Mouse (Mus musculus) heart, embryonic 11.5 days (tissue): ENCODE measurements around the gene Ccdc155. TPM values are rescaled to one million over a fixed set of nuclear protein-coding genes. Genes with fewer than 3 reads are reported as not detected.

ENCODE experiments used
- ATAC-seq: fragments of 200-750 bp; cut with Nextera tagmentation; replicated peaks from 2 replicates; pipeline ENCODE4 v1.8.0; 2017; ENCODE audit warnings: moderate library complexity; ENCODE audit not compliant: insufficient number of reproducible peaks, low FRiP score, low TSS enrichment
- H3K27ac ChIP-seq: fragments of 300-500 bp; sonication (generic); 2 replicates; pipeline ENCODE4 v1.5.1; 2014; ENCODE audit warnings: mild to moderate bottlenecking, low read depth, low read length
- H3K27me3 ChIP-seq: fragments of 300-500 bp; sonication (generic); 2 replicates; pipeline ENCODE4 v1.6.1; 2014; ENCODE audit warnings: mild to moderate bottlenecking, low read length, mixed read lengths; ENCODE audit not compliant: control insufficient read depth, insufficient read depth
- H3K36me3 ChIP-seq: fragments of 300-500 bp; sonication (generic); 2 replicates; pipeline ENCODE4 v1.6.1; 2014; ENCODE audit warnings: mild to moderate bottlenecking, low read length, moderate library complexity, mixed read lengths; ENCODE audit not compliant: control insufficient read depth, insufficient read depth
- H3K4me1 ChIP-seq: fragments of 300-500 bp; sonication (generic); 2 replicates; pipeline ENCODE4 v1.6.1; 2014; ENCODE audit warnings: low read length; ENCODE audit not compliant: control insufficient read depth, insufficient read depth
- H3K4me2 ChIP-seq: fragments of 300-500 bp; sonication (generic); 2 replicates; pipeline ENCODE4 v1.6.1; 2014; ENCODE audit warnings: mild to moderate bottlenecking, moderate library complexity
- H3K4me3 ChIP-seq: fragments of 300-500 bp; sonication (generic); 2 replicates; pipeline ENCODE4 v1.5.1; 2014; ENCODE audit warnings: low read depth, low read length
- H3K9ac ChIP-seq: fragments of 300-500 bp; sonication (generic); 2 replicates; pipeline ENCODE4 v1.6.1; 2014; ENCODE audit warnings: mild to moderate bottlenecking, low read depth, low read length, moderate library complexity
- H3K9me3 ChIP-seq: fragments of 300-500 bp; sonication (generic); replicated peaks from 2 replicates; pipeline ENCODE4 v1.6.1; 2016; ENCODE audit warnings: low read length; ENCODE audit not compliant: control insufficient read depth
- WGBS: fragments of 180-500 bp; shearing (Covaris S2); extraction: QIAGEN DNeasy Blood & Tissue Kit; methylation state at CpG from one replicate; pipeline ENCODE4 v1.1.7; 2014; ENCODE audit not compliant: insufficient replicate concordance; 5-methylcytosine and 5-hydroxymethylcytosine counted together
- microRNA-seq: library from miRNA; unstranded; fragments of <30 nt; microRNA quantifications from one replicate; pipeline ENCODE4, GENCODE M21; 2016; ENCODE audit warnings: borderline number of aligned reads
- polyA plus RNA-seq: library from polyadenylated mRNA; unstranded; fragments of >200 nt; fragmentation: Nextera tagmentation; extraction: Ambion mirVana; gene quantifications from 2 replicates; pipeline ENCODE4 v1.2.1, GENCODE M21; 2014

Gene Ccdc155
- polyA plus RNA-seq, 1 experiment from 2014 or later, result 0.70 TPM

DNA sequence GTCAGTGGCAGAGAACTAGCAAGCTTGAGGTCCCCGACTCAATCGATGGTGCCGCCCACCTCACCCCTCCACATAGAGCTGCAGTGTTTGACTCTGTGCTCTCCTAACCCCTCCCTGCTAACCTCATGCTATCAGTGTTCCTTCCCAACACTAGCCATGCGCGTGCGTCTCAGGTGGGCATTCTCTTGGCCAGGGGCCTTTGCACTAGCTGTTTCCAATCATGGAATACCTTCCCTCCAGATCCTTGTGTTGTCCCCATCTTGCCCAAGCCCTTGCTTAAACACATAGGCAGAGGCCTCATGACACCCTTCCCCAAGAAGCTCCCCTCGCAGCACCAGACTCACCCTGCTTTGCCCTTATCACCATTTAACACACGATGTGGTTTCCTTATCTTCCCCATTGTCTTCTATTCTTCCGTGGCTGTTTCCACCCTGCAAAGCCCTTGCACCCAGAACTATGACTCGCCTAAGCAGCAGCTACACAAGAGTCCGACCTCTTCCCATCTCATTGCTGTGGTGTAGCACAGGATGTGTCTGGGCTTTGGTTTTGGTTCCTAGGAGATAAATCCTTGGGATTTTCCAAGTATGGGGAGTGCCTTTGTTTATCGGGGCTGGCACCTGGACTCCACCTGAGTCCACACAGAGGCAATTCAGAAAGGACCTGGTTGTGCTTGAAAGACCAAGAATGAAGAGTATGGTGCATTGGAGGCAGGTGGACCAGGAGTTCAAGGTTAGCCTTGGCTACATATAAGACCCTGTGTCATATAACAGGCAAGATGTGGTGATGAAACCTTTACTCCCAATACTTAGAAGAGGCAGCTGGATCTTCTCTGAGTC, 67.3 kb downstream of the Ccdc155 start:
- Histone ChIP-seq H3K4me3 (no peak overlapping the region), H3K9ac (0 out of 2 replicates have a peak overlapping the region, but pooled peaks have one; percentile 7), H3K9me3 (no peaks in the 10 kb centered on the region), H3K4me1 (peaks cover 8% of the 10 kb centered on the region), H3K4me2 (peak overlapping the region; percentile 88), H3K36me3 (no peaks in the 10 kb centered on the region), H3K27ac (peak overlapping the region; percentile 74), H3K27me3 (peaks cover 4% of the 10 kb centered on the region; the same call in 1 of the 2 replicates)
- 57% methylated on average over 12 of the region's 12 CpGs for WGBS
- peak; percentile 58 for ATAC-seq

DNA sequence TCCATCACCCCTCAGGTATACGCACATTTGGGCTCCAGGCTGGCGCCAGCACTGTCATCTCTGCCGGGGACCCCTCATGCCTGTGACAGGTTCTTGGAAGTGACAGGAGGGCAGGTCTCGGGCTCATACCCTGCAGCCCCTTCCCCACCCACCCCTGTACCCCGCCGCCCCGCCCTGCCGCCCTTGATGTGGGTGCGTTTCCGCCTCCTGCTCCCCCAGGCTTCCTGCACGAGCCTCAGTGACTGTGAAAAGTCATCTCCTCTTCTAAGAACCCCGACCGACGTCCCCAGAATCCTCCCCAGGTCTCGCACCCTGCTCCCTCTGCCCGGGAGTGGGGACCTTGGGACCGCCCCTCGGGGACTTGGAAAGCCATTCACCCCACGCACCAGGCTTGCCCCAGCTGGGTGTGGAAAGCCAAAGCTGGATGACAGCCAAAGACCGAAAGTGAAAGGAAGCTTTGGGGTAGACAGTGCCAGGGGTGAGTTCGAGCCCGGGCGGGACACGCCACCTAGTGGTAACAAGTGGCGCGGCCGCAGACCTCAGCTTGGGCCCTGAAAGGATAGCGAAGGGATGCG, 68.6 kb downstream of the Ccdc155 start, which contains the start of the genes Gm45713 and Flt3l:
TSS of gene Gm45713 (minus strand) at position 239 of the 575 bp plus-strand sequence.
TSS of gene Flt3l (minus strand) at position 440 of the 575 bp plus-strand sequence.
- peak within 1 kb of the TSS; percentile 71 for H3K4me3 ChIP-seq
- peak within 1 kb of the TSS; percentile 77 for H3K27ac ChIP-seq
- WGBS, result 2% methylated on average over 29 of the region's 29 CpGs
- peak; percentile 71 for ATAC-seq
- H3K27me3 ChIP-seq, result peaks cover 4% of the 10 kb centered on the region; the same call in 1 of the 2 replicates
- H3K4me2 ChIP-seq, result peak within 1 kb of the TSS; percentile 88
- H3K9ac ChIP-seq, result peak within 1 kb of the TSS; percentile 80
- H3K36me3 ChIP-seq, result no peaks in the 10 kb centered on the region
- H3K4me1 ChIP-seq, result peaks cover 11% of the 10 kb centered on the region
- no peaks in the 10 kb centered on the region for H3K9me3 ChIP-seq

DNA sequence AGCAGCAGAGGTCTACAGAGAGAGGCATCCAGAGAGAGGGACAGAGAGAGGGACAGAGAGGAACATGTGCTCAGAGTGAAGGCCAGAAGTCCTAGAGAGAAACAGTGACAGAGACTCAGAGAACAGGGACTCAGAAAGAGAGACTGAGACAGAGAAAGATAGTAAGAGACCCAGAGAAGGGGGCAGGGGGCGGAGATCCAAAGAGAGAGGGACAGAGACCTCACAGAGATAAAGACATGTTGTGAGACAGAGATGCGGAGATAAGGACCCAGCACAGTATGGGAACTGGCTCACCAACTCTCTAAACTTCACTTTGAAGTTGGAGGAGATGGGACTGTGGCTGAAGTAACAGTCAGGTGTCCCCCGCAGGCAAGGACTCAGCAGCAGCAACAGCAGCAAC, 69.3 kb downstream of the Ccdc155 start:
- no peak for ATAC-seq
- H3K4me3 ChIP-seq, result peak overlapping the region; percentile 71
- H3K27me3 ChIP-seq, result peaks cover 4% of the 10 kb centered on the region; the same call in 1 of the 2 replicates
- peak overlapping the region; percentile 80 for H3K9ac ChIP-seq
- peaks cover 11% of the 10 kb centered on the region for H3K4me1 ChIP-seq
- 68% methylated on average over 3 of the region's 3 CpGs for WGBS
- H3K4me2 ChIP-seq, result peak overlapping the region; percentile 88
- H3K36me3 ChIP-seq, result no peaks in the 10 kb centered on the region
- peak overlapping the region; percentile 77 for H3K27ac ChIP-seq
- H3K9me3 ChIP-seq, result no peaks in the 10 kb centered on the region

DNA sequence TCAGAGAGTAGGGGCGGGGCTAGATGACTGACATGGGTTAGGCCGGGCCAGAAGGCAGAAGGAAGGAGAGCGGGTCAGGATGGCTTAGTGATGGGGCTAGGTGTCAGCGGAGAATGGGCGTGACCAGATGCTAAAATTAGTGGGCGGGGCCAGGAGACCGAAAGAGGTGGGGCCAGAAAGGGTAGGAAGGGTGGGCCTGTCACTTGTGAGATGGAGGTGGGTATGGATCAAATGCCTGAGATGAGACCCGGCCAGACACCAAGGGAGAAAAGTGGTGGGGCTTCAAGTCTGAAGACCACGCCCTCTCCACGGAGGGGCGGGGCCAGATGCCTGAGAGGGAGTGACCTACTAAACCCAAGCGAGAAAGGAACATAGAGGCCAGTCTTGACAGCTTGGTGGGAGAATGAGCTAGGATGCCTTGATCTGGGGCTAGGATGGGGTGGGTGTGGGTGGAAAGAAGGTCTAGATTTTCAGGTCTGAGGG, 70.1 kb downstream of the Ccdc155 start:
- Histone ChIP-seq H3K4me3 (no peak overlapping the region), H3K27me3 (peaks cover 4% of the 10 kb centered on the region; the same call in 1 of the 2 replicates), H3K9me3 (no peaks in the 10 kb centered on the region), H3K36me3 (no peaks in the 10 kb centered on the region), H3K4me2 (peak overlapping the region; percentile 88), H3K4me1 (peaks cover 14% of the 10 kb centered on the region), H3K9ac (no peak overlapping the region), H3K27ac (peak overlapping the region; percentile 77; the same call in 1 of the 2 replicates)
- peak; percentile 32 for ATAC-seq
- 7% methylated on average over 12 of the region's 12 CpGs for WGBS

Small RNA genes within 50 kb of the gene (microRNA-seq; reads per million reads assigned to microRNA genes)
- not detected for gene Mir7055

Other genes starting within 250 kb of the Ccdc155 start
- 10.0 and 10.5 TPM in 2 replicates for gene Cpt1c, start 230.0 kb downstream of the Ccdc155 start, polyA plus RNA-seq
- 179 and 194 TPM in 2 replicates for gene Prmt1, start 218.3 kb downstream of the Ccdc155 start, polyA plus RNA-seq
- 57.3 and 61.4 TPM in 2 replicates for gene Irf3, start 207.2 kb downstream of the Ccdc155 start, polyA plus RNA-seq
- 41.0 and 43.2 TPM in 2 replicates for gene Bcl2l12, start 206.2 kb downstream of the Ccdc155 start, polyA plus RNA-seq
- gene Scaf1, start 188.5 kb downstream of the Ccdc155 start, polyA plus RNA-seq, result 37.9 and 42.5 TPM in 2 replicates
- 74.4 and 76.1 TPM in 2 replicates for gene Rras, start 186.9 kb downstream of the Ccdc155 start, polyA plus RNA-seq
- gene Prr12, start 152.0 kb downstream of the Ccdc155 start, polyA plus RNA-seq, result 7.9 and 12.1 TPM in 2 replicates
- 54.2 and 58.9 TPM in 2 replicates for gene Nosip, start 142.5 kb downstream of the Ccdc155 start, polyA plus RNA-seq
- 11.7 and 13.3 TPM in 2 replicates for gene Prrg2, start 142.2 kb downstream of the Ccdc155 start, polyA plus RNA-seq
- gene Rcn3, start 112.7 kb downstream of the Ccdc155 start, polyA plus RNA-seq, result 339 and 341 TPM in 2 replicates
- gene Fcgrt, start 101.0 kb downstream of the Ccdc155 start, polyA plus RNA-seq, result 15.1 and 20.5 TPM in 2 replicates
- gene Rps11, start 80.5 kb downstream of the Ccdc155 start, polyA plus RNA-seq, result 1,168 and 1,305 TPM in 2 replicates
- gene Rpl13a, start 76.1 kb downstream of the Ccdc155 start, polyA plus RNA-seq, result 981 and 1,056 TPM in 2 replicates
- 0.21 TPM in 2 replicates for gene Gm45713, start 68.7 kb downstream of the Ccdc155 start, polyA plus RNA-seq
- 1.6 and 2.5 TPM in 2 replicates for gene Flt3l, start 68.5 kb downstream of the Ccdc155 start, polyA plus RNA-seq
- 99.1 and 99.6 TPM in 2 replicates for gene Pih1d1, start 50.6 kb downstream of the Ccdc155 start, polyA plus RNA-seq
- 28.7 and 28.9 TPM in 2 replicates for gene Aldh16a1, start 50.3 kb downstream of the Ccdc155 start, polyA plus RNA-seq
- 3.0 and 3.7 TPM in 2 replicates for gene Slc17a7, start 40.9 kb downstream of the Ccdc155 start, polyA plus RNA-seq
- not detected in 2 replicates for gene Gfy, start 25.3 kb downstream of the Ccdc155 start, polyA plus RNA-seq
- gene Pth2, start 23.9 kb downstream of the Ccdc155 start, polyA plus RNA-seq, result 0.68 TPM in 1 of 2 replicates, not detected in the other
- 1.9 and 2.4 TPM in 2 replicates for gene Dkkl1, start 7.3 kb upstream of the Ccdc155 start, polyA plus RNA-seq
- 129 and 131 TPM in 2 replicates for gene Tead2, start 10.9 kb upstream of the Ccdc155 start, polyA plus RNA-seq
- 2.1 and 2.2 TPM in 2 replicates for gene Cd37, start 34.2 kb upstream of the Ccdc155 start, polyA plus RNA-seq
- gene Slc6a16, start 36.2 kb upstream of the Ccdc155 start, polyA plus RNA-seq, result 0.32 and 0.47 TPM in 2 replicates
- not detected in 2 replicates for gene Slc6a21, start 72.6 kb upstream of the Ccdc155 start, polyA plus RNA-seq
- gene Trpm4, start 128.9 kb upstream of the Ccdc155 start, polyA plus RNA-seq, result 7.0 and 9.8 TPM in 2 replicates
- gene Hrc, start 130.4 kb upstream of the Ccdc155 start, polyA plus RNA-seq, result 24.3 and 30.1 TPM in 2 replicates
- 2.0 and 3.7 TPM in 2 replicates for gene Ppfia3, start 162.1 kb upstream of the Ccdc155 start, polyA plus RNA-seq
- 1.6 and 1.7 TPM in 2 replicates for gene Lin7b, start 165.7 kb upstream of the Ccdc155 start, polyA plus RNA-seq
- 51.6 and 72.0 TPM in 2 replicates for gene Snrnp70, start 190.8 kb upstream of the Ccdc155 start, polyA plus RNA-seq
- gene Kcna7, start 200.8 kb upstream of the Ccdc155 start, polyA plus RNA-seq, result 0.37 and 0.45 TPM in 2 replicates
- 3.2 TPM in 2 replicates for gene Ntf5, start 208.8 kb upstream of the Ccdc155 start, polyA plus RNA-seq
- 0.33 and 0.46 TPM in 2 replicates for gene Lhb, start 215.9 kb upstream of the Ccdc155 start, polyA plus RNA-seq
- gene Gys1, start 230.0 kb upstream of the Ccdc155 start, polyA plus RNA-seq, result 99.1 and 106 TPM in 2 replicates
- gene Ruvbl2, start 233.2 kb upstream of the Ccdc155 start, polyA plus RNA-seq, result 98.2 and 104 TPM in 2 replicates